Mouse (Mus musculus) left cerebral cortex, adult 8-10 months (tissue): ENCODE data around the gene Wipf1. TPM values are rescaled to one million over a fixed set of nuclear protein-coding genes. Genes with fewer than 3 reads are reported as not detected.
"Not testable (repeated sequence)": the region's sequence is repeated elsewhere in the genome, so short reads cannot be mapped to it uniquely, and the experiment has no call there.

Source experiments
- DNase-seq, 2 experiments: peaks; one replicate each; pipeline ENCODE4 v3.0.0; 2022; ENCODE audit warnings: low spot score in 2 of 2
- total RNA-seq, 4 experiments: library from RNA; stranded (reverse); gene quantifications; 2 replicates each; pipeline ENCODE4 v1.2.4; 2022

Wipf1 gene
- total RNA-seq, result 10 to 100 TPM in 2 of 4 experiments, 1 to 10 TPM in 2; 9.3 to 16.6 (median 12.8) TPM

DNA sequence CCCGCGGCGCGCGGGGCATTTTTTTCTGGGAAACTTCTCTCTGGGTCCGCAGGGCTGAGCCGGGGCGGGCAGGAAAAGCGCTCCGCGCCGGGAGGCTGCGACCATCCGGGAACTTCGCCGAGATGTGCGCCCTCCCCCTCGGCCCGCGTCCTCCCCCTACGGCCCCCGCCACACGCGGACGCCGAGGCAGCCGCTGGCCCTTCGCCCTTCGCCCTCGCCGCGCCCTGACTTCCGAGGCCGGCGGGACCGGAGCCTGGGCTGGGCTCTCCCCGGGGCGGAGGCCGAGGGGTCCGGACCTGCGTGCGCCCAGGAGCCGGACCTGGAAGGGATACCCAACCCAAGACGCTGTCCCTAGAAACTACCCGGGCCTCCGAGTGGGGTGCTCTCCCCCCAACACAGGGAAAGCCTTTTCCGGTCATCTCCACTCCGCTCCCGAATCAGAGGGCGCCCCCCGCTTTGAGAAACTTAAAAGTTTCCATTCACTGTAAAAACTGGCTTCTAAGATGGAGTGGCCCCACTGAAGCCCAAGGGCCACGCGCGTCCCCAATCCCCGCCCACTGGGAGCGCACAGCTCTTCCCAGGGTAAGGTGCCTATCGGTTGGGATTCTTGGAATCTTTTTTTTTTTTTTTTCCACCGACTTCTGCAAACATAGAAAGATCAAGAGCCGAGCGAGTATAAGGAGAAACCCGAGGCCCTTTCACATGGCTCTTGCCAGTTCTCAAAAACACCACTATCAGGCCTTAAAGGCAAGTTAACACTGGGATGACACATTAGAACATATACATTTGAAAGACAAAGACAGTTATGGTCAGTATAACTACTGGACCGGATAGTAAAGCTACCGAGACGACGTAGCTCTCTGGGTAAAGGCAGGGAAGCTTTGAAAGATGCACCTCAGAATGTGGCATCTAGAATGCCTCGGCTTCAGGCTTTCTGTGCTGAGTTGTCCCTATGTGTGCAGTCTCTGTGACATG lies at the start of gene Wipf1:
Gene Wipf1 (minus strand): TSS at position 379 of the 975 bp plus-strand sequence.
- DNase-seq, result peak; percentile 43 to 53

DNA sequence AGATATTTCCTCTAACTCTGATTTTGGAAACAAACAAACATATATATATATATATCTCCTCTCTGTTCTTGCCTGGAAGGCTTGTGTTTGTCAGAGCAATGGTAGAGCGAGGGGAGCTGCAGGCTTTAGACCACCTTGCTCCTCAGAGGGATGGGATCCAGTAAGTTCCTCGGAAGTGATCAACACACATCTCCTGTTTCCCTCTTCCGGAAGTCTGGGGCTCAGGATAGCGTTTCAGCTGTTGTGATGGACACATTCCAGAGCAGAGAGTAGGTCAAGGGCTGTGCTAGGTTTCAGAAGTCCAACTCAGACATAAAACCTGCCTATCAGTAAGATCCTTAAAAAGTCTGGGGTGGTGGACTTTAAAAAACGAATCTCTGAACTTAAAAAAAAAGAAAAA lies 49.6 kb upstream of the Wipf1 start:
- DNase-seq, result no peak

GRCm38 (mm10) chr2:73574418-73574817 lies 44.9 kb upstream of the Wipf1 start:
- DNase-seq, result no peak

- DNase-seq, result no peak
Measured at GRCm38 (mm10) chr2:73573556-73573955, 44.0 kb upstream of the Wipf1 start.

DNA sequence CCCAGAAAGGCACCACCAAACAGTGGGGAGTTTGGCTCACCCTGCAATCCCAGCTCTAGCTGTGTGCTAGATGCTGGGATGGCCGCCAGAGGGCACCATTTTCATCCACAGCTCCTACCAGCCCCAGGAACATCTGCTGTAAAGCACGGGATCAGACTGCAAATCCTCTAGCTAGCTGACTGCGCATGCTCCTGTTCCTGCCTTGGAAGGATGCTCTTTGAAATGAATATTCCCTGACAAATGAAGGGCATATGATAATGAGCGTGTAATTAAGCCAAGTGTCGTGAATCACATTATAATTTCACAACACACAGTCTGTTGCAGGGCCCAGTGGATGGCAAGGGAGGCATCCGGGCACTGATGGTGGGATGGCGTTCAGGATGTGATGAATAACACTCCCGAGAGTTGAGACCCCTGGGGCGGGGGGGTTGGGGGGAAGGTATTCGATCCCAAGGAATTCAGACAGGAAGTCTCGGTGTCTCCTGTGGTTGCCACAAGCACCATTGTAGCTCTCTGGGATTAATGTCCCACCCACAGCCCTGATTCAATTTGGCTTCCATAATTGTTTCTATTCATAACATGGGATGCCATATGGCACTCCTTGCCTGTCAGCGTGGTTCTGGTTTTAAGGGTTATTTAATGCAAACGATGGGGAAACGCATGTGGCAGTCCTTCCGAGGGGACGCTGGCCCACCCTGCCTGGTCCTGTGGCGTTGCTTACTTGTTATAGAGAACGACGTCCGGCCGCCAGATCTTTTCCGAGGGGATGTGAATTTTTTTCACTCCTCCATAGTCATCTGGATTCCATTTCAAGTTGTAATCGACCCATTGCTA lies 43.2 kb upstream of the Wipf1 start:
- DNase-seq, result peak; percentile 74 to 89

DNA sequence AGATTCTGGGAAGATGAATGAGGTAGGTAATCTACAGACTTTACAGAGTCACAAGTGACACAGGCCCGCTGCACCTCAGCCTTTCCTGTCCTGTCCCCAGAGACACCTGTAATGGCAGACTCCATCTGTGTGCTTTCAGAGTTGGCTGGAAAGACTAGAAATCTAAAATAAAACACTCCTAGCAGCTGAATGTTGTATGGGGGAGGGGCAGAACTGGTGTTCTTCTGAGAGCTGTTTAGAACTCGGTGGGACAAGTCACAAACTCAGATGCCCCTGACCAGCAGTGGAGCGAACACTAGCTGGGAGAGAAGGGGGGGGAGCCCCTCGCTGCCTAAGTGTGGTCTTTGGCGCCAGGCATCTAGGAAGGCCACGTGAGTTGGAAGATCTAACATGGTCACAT lies 42.4 kb upstream of the Wipf1 start:
- DNase-seq, result no peak

GRCm38 (mm10) chr2:73571304-73571703 lies 41.8 kb upstream of the Wipf1 start:
- no peak for DNase-seq

DNA sequence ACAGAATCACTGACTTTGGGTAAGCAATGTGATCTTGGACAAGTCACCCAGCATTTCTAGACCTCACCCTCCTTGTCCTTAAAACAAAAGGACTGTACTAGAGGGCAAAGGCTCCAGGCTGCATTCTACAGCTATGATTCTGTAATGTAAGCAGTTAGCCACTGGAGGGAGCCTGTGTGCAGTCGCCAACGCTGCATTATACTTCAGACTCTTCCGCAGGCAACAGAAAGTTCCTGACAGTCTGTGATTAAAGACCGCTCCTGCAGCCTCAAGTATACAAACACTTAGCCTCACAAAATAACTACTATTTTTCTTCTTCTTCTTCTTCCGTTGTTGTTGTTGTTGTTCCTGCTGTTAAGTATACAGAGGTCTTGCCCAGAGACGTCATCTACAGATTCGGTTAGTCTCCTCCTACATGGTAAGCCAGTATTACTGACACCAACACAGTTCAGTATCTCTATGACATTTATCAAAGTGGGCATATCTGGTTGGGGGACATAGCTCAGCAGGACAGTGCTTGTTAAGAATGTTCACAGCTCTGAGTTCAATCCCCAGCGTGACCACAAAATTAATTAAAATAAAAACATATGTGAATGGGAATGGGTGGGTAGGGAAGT lies 37.6 kb upstream of the Wipf1 start:
- no peak for DNase-seq

DNA sequence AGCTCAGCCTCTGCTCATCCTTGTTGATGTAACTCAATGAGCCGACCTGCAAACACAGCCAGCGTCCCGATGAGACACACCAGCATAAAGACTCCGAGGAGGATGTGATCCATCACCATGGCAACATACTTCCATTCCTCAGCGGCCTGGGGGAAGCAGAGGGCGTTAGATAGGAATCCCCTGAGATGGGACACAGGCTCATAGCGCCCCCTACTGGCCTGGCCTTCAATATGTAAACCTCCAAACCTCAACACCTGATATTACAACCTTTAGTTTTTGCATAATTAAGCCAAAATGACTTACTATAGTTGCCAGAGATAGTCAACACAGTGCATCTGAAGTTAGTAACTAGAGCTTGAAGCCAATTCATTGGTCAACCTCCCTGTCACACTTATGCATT lies 36.6 kb upstream of the Wipf1 start:
- DNase-seq, result no peak

DNA sequence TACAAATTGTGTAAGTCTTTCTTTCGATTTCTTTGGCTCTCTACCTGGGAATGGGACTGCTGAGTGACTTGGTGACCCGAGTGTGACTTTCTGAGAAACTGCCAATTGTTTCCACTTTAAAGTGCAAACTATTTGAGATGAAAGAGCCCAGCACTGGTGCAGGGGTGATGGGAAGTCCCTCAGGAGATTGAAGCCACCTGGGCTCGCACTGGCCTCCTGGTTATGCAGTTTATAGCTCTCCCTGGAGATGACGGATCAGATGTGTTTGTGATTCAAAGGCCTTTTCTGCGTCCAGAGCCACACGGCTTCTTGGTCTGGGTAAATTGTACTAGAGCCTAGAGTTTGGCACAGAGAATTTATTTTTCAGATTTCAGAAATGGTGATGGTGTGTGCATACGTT lies 34.2 kb upstream of the Wipf1 start:
- no peak for DNase-seq

GRCm38 (mm10) chr2:73562656-73563055 lies 33.1 kb upstream of the Wipf1 start:
- no peak for DNase-seq

- DNase-seq, result no peak
Measured at GRCm38 (mm10) chr2:73561665-73562063, 32.1 kb upstream of the Wipf1 start.

- no peak for DNase-seq
Measured at GRCm38 (mm10) chr2:73560899-73561664, 31.5 kb upstream of the Wipf1 start.

GRCm38 (mm10) chr2:73560445-73560844 lies 30.9 kb upstream of the Wipf1 start:
- DNase-seq, result no peak

- no peak for DNase-seq
Measured at GRCm38 (mm10) chr2:73557956-73558355, 28.4 kb upstream of the Wipf1 start.

- not testable (repeated sequence) for DNase-seq
Measured at GRCm38 (mm10) chr2:73557061-73557460, 27.5 kb upstream of the Wipf1 start.

DNA sequence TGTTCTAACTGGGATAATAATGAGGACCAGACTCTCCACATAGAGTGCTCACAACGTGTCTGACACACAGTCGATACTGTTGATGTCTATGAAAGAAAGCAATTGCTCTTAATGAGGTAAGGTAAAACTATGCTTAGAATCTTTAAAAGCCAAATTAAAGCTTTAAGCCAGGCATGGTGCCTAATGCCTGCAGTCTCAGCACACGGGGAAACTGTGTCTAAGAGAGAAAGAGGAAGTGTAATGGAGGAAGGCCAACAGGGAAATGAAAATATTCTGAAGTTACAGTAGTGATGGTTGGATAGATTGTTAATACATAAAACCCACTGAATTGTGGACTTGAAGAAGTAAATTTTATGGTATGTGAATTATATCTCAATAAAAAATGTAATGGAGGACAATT lies 24.9 kb upstream of the Wipf1 start:
- no peak for DNase-seq

DNA sequence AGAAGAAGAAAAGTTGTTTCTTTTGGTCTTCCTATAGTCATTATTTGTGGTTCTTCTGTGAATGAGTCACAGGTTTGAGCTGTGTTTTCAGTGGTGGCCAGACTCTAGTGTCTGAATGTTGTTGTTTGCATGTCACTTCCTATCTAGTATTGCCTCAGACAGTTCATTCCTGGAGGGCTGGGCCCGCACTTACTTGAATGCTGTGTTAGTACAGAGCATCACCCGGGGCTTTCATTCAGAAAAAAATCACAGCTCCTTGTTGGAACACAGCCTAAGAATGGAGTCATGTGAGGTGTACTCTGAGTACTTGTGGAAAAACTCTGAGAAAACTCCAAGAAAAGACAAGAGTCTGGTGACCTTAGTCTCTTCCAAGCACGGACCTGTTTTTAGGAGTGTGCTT lies 23.4 kb upstream of the Wipf1 start:
- no peak for DNase-seq

GRCm38 (mm10) chr2:73550725-73551124 lies 21.2 kb upstream of the Wipf1 start:
- DNase-seq, result no peak

GRCm38 (mm10) chr2:73548542-73548941 lies 19.0 kb upstream of the Wipf1 start:
- DNase-seq, result no peak

DNA sequence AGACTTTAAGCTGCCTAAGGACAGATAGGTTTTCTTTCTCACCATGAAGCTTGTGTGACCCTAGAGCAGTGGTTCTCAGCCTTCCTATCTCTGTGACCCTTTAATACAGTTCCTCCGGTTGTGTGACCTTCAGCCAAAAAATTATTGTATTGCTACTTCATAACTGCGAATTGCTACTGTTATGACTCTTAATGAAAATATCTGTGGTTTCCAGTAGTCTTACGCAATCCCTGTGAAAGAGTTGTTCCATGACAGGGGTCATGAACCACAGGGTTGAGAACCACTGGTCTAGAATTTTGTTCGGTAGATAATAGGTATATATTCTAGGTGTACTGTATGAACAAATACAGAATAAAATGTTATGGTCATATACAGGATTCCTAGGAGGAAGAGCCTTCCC lies 17.7 kb upstream of the Wipf1 start:
- DNase-seq, result no peak
